Mouse (Mus musculus): ENCODE data around the gene Syngr3. TPM values are rescaled to one million over a fixed set of nuclear protein-coding genes. Genes with fewer than 3 reads are reported as not detected.

Syngr3 gene
- polyA plus RNA-seq, 1 experiment from 2014 or later = 4.6 TPM

GRCm38 (mm10) chr17:24638840-24639239, 50.9 kb downstream of the Syngr3 start:
- H3K4me1 ChIP-seq = peaks cover 52% of the 10 kb centered on the region
- no peaks in the 10 kb centered on the region for H3K27me3 ChIP-seq
- H3K27ac ChIP-seq = peak overlapping the region; percentile 89
- peak; percentile 85 for ATAC-seq (replicated peaks; ENCODE audit: low FRiP score)
- no peak overlapping the region for H3K4me2 ChIP-seq
- H3K9ac ChIP-seq = no peak overlapping the region
- 34% methylated on average over 9 of the region's 9 CpGs for WGBS
- H3K9me3 ChIP-seq (replicated peaks) = no peaks in the 10 kb centered on the region
- peaks cover 48% of the 10 kb centered on the region for H3K36me3 ChIP-seq
- H3K4me3 ChIP-seq (replicated peaks) = no peak overlapping the region

GRCm38 (mm10) chr17:24638214-24638613, 51.5 kb downstream of the Syngr3 start:
- Histone ChIP-seq H3K4me3 (replicated peaks) (no peak overlapping the region), H3K36me3 (peaks cover 48% of the 10 kb centered on the region), H3K27me3 (no peaks in the 10 kb centered on the region), H3K4me1 (peaks cover 52% of the 10 kb centered on the region), H3K27ac (peak overlapping the region; percentile 89), H3K9me3 (replicated peaks) (no peaks in the 10 kb centered on the region), H3K9ac (no peak overlapping the region), H3K4me2 (no peak overlapping the region)
- 84% methylated on average over 4 of the region's 4 CpGs for WGBS
- ATAC-seq (replicated peaks; ENCODE audit: low FRiP score) = no peak

- Histone ChIP-seq H3K27ac (no peak overlapping the region), H3K27me3 (no peaks in the 10 kb centered on the region), H3K4me1 (peaks cover 49% of the 10 kb centered on the region), H3K9me3 (replicated peaks) (no peaks in the 10 kb centered on the region), H3K9ac (no peak overlapping the region), H3K4me3 (replicated peaks) (no peak overlapping the region), H3K36me3 (peaks cover 38% of the 10 kb centered on the region), H3K4me2 (no peak overlapping the region)
- WGBS = 57% methylated on average over 5 of the region's 5 CpGs
- ATAC-seq (replicated peaks; ENCODE audit: low FRiP score) = no peak
These were observed 52.8 kb downstream of the Syngr3 start for GRCm38 (mm10) chr17:24636781-24637481.

- Histone ChIP-seq H3K9ac (no peak overlapping the region), H3K27me3 (no peaks in the 10 kb centered on the region), H3K4me3 (replicated peaks) (no peak overlapping the region), H3K9me3 (replicated peaks) (no peaks in the 10 kb centered on the region), H3K4me1 (peaks cover 51% of the 10 kb centered on the region), H3K4me2 (no peak overlapping the region), H3K27ac (no peak overlapping the region), H3K36me3 (peaks cover 33% of the 10 kb centered on the region)
- WGBS = 95% methylated on average over 5 of the region's 5 CpGs
- no peak for ATAC-seq (replicated peaks; ENCODE audit: low FRiP score)
These were observed 54.1 kb downstream of the Syngr3 start for GRCm38 (mm10) chr17:24635694-24636093.

Other genes with a start within 250 kb of the Syngr3 start
- 2.4 and 3.2 TPM in 2 replicates for gene Dnase1l2, start 246.8 kb downstream of the Syngr3 start, polyA plus RNA-seq (2015; fragmentation: Nextera tagmentation; extraction: Ambion mirVana)
- 29.9 and 36.7 TPM in 2 replicates for gene E4f1, start 219.6 kb downstream of the Syngr3 start, polyA plus RNA-seq (2015; fragmentation: Nextera tagmentation; extraction: Ambion mirVana)
- gene Pgp, start 219.6 kb downstream of the Syngr3 start, polyA plus RNA-seq (2015; fragmentation: Nextera tagmentation; extraction: Ambion mirVana) = 49.9 and 53.3 TPM in 2 replicates
- 0.39 and 0.58 TPM in 2 replicates for gene Bricd5, start 216.1 kb downstream of the Syngr3 start, polyA plus RNA-seq (2015; fragmentation: Nextera tagmentation; extraction: Ambion mirVana)
- gene Mlst8, start 210.9 kb downstream of the Syngr3 start, polyA plus RNA-seq (2015; fragmentation: Nextera tagmentation; extraction: Ambion mirVana) = 29.0 and 36.1 TPM in 2 replicates
- gene Caskin1, start 201.4 kb downstream of the Syngr3 start, polyA plus RNA-seq (2015; fragmentation: Nextera tagmentation; extraction: Ambion mirVana) = 1.8 and 2.3 TPM in 2 replicates
- 85.8 and 96.1 TPM in 2 replicates for gene Traf7, start 162.0 kb downstream of the Syngr3 start, polyA plus RNA-seq (2015; fragmentation: Nextera tagmentation; extraction: Ambion mirVana)
- gene Rab26, start 155.7 kb downstream of the Syngr3 start, polyA plus RNA-seq (2015; fragmentation: Nextera tagmentation; extraction: Ambion mirVana) = 2.8 TPM in 2 replicates
- 21.3 and 21.9 TPM in 2 replicates for gene Pkd1, start 140.1 kb downstream of the Syngr3 start, polyA plus RNA-seq (2015; fragmentation: Nextera tagmentation; extraction: Ambion mirVana)
- gene Tsc2, start 57.3 kb downstream of the Syngr3 start, polyA plus RNA-seq (2015; fragmentation: Nextera tagmentation; extraction: Ambion mirVana) = 60.8 and 71.0 TPM in 2 replicates
- 20.0 and 20.6 TPM in 2 replicates for gene Nthl1, start 57.3 kb downstream of the Syngr3 start, polyA plus RNA-seq (2015; fragmentation: Nextera tagmentation; extraction: Ambion mirVana)
- gene Slc9a3r2, start 39.6 kb downstream of the Syngr3 start, polyA plus RNA-seq (2015; fragmentation: Nextera tagmentation; extraction: Ambion mirVana) = 101 and 106 TPM in 2 replicates
- 0.35 and 0.43 TPM in 2 replicates for gene Npw, start 31.5 kb downstream of the Syngr3 start, polyA plus RNA-seq (2015; fragmentation: Nextera tagmentation; extraction: Ambion mirVana)
- 23.9 and 27.6 TPM in 2 replicates for gene Zfp598, start 20.3 kb downstream of the Syngr3 start, polyA plus RNA-seq (2015; fragmentation: Nextera tagmentation; extraction: Ambion mirVana)
- 45.6 and 49.5 TPM in 2 replicates for gene Gfer, start 6.2 kb upstream of the Syngr3 start, polyA plus RNA-seq (2015; fragmentation: Nextera tagmentation; extraction: Ambion mirVana)
- 1.5 and 3.4 TPM in 2 replicates for gene Noxo1, start 6.3 kb upstream of the Syngr3 start, polyA plus RNA-seq (2015; fragmentation: Nextera tagmentation; extraction: Ambion mirVana)
- gene Tbl3, start 17.7 kb upstream of the Syngr3 start, polyA plus RNA-seq (2015; fragmentation: Nextera tagmentation; extraction: Ambion mirVana) = 85.0 and 94.5 TPM in 2 replicates
- gene Rnf151, start 28.1 kb upstream of the Syngr3 start, polyA plus RNA-seq (2015; fragmentation: Nextera tagmentation; extraction: Ambion mirVana) = 0.18 TPM in 1 of 2 replicates, not detected in the other
- 1,520 and 1,607 TPM in 2 replicates for gene Rps2, start 28.2 kb upstream of the Syngr3 start, polyA plus RNA-seq (2015; fragmentation: Nextera tagmentation; extraction: Ambion mirVana)
- gene Ndufb10, start 34.5 kb upstream of the Syngr3 start, polyA plus RNA-seq (2015; fragmentation: Nextera tagmentation; extraction: Ambion mirVana) = 237 and 238 TPM in 2 replicates
- not detected in 2 replicates for gene Rpl3l, start 37.9 kb upstream of the Syngr3 start, polyA plus RNA-seq (2015; fragmentation: Nextera tagmentation; extraction: Ambion mirVana)
- gene Msrb1, start 46.7 kb upstream of the Syngr3 start, polyA plus RNA-seq (2015; fragmentation: Nextera tagmentation; extraction: Ambion mirVana) = 29.9 and 31.8 TPM in 2 replicates
- gene Hs3st6, start 63.0 kb upstream of the Syngr3 start, polyA plus RNA-seq (2015; fragmentation: Nextera tagmentation; extraction: Ambion mirVana) = 26.0 and 28.4 TPM in 2 replicates
- gene Meiob, start 114.3 kb upstream of the Syngr3 start, polyA plus RNA-seq (2015; fragmentation: Nextera tagmentation; extraction: Ambion mirVana) = 0.13 TPM in 1 of 2 replicates, not detected in the other
- gene Hagh, start 150.2 kb upstream of the Syngr3 start, polyA plus RNA-seq (2015; fragmentation: Nextera tagmentation; extraction: Ambion mirVana) = 52.3 and 53.4 TPM in 2 replicates
- 39.3 and 40.8 TPM in 2 replicates for gene Fahd1, start 160.4 kb upstream of the Syngr3 start, polyA plus RNA-seq (2015; fragmentation: Nextera tagmentation; extraction: Ambion mirVana)
- gene Igfals, start 176.0 kb upstream of the Syngr3 start, polyA plus RNA-seq (2015; fragmentation: Nextera tagmentation; extraction: Ambion mirVana) = 1.7 and 2.1 TPM in 2 replicates
- gene Nubp2, start 196.4 kb upstream of the Syngr3 start, polyA plus RNA-seq (2015; fragmentation: Nextera tagmentation; extraction: Ambion mirVana) = 54.2 and 57.8 TPM in 2 replicates
- 40.6 and 43.7 TPM in 2 replicates for gene Spsb3, start 196.7 kb upstream of the Syngr3 start, polyA plus RNA-seq (2015; fragmentation: Nextera tagmentation; extraction: Ambion mirVana)
- gene Eme2, start 205.1 kb upstream of the Syngr3 start, polyA plus RNA-seq (2015; fragmentation: Nextera tagmentation; extraction: Ambion mirVana) = 31.5 and 33.1 TPM in 2 replicates
- gene Mrps34, start 205.2 kb upstream of the Syngr3 start, polyA plus RNA-seq (2015; fragmentation: Nextera tagmentation; extraction: Ambion mirVana) = 94.0 and 105 TPM in 2 replicates
- 77.2 and 80.0 TPM in 2 replicates for gene Nme3, start 206.5 kb upstream of the Syngr3 start, polyA plus RNA-seq (2015; fragmentation: Nextera tagmentation; extraction: Ambion mirVana)
- 24.3 and 31.1 TPM in 2 replicates for gene Mapk8ip3, start 247.0 kb upstream of the Syngr3 start, polyA plus RNA-seq (2015; fragmentation: Nextera tagmentation; extraction: Ambion mirVana)